Mouse (Mus musculus) E14TG2a.4 (cell line): Measurements from ENCODE around the gene Vps13d.

Experiments used
- CTCF ChIP-seq: conservative IDR thresholded peaks from 2 replicates; pipeline ENCODE4 v1.5.1; 2014; ENCODE audit warnings: low read length
- NANOG ChIP-seq: IDR thresholded peaks from 2 replicates; pipeline ENCODE4 v1.6.1; 2014; ENCODE audit warnings: borderline replicate concordance, low read length, mixed read lengths
- POU5F1 ChIP-seq: IDR thresholded peaks from 2 replicates; pipeline ENCODE4 v1.6.1; 2014; ENCODE audit warnings: low read length, borderline replicate concordance

DNA sequence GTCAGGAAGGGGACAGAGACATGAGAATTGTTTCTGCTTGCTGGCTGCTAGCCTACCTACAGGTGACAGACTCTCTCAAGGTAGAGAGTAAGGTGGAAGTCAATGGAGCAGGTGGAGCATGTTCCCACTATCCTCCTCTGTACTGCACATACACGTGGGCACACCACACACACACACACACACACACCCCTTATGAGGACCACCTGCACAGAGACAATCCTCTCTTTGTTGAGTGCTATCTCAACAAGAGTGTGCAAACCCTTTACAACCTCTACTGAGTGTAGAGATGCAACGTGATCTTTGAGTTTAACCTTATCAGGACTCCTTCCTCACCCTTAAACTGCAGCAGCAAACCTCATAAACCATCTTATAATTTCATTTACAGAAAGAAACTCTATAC, 8.5 kb upstream of the Vps13d start:
- TF ChIP-seq CTCF, result no peak
- TF ChIP-seq POU5F1, result no peak
- TF ChIP-seq NANOG, result no peak
